Mouse (Mus musculus) myocyte (in vitro differentiated cells): ENCODE results near the gene Dnm1.

ENCODE experiments used
- MYOD1 ChIP-seq, 3 experiments: IDR thresholded peaks; one replicate each; pipeline ENCODE4 v1.6.1; 2011; ENCODE audit warnings: control low read depth in 2 of 3, low read depth in 2 of 3, mild to moderate bottlenecking in 2 of 3, moderate library complexity in 1 of 3; ENCODE audit not compliant: insufficient read length in 2 of 3, control insufficient read depth in 1 of 3
- POLR2A ChIP-seq: IDR thresholded peaks from one replicate; pipeline ENCODE4 v1.6.1; 2011; ENCODE audit warnings: low read depth, mild to moderate bottlenecking, control low read depth, moderate library complexity; ENCODE audit not compliant: insufficient read length
- POLR2AphosphoS2 ChIP-seq: IDR thresholded peaks from one replicate; pipeline ENCODE4 v1.6.1; 2011; ENCODE audit warnings: low read depth, control low read depth; ENCODE audit not compliant: insufficient read length
- USF1 ChIP-seq: IDR thresholded peaks from one replicate; pipeline ENCODE4 v1.6.1; 2011; ENCODE audit warnings: low read depth, mild to moderate bottlenecking, control low read depth, moderate library complexity

DNA sequence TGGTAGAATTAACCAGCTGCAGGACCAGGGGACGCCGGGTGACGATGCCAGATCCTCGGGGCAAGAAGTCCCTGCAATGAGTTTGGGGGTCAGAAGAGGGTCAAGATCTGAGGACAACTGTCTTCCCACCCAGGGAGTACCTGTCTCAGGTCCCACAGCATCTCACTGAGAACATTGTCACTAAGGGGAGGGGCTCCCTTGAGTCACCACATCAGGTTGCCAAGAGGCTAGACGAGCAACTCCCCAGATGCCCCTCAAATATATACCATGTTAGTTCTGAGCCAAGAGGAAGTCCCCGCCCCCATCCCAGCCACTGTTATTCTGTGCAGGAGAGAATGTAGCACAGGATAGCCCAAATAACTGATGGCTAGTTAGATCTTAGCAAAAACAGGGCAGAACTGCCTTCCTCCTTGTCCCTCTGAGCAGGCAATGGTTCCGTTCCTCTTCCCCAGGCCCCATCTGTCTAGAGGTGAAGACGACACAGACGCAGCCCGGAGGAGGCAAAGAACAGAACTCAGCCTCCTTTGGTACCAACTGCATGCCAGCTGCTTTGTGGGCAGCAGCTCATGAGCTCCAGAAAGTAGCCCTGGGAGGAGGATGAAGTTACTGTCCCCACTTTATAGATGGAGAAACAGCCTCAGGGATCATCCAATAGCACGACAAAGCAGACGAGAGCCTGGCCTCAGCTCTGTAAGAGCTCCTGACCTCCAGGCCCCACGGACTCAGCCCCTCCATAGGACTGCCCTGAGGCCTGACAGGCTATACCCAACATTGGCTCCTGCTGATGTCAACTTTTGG, 12.1 kb downstream of the Dnm1 start:
- TF ChIP-seq MYOD1 (IDR thresholded peaks at IDR 0.05; ENCODE audit: control insufficient read depth in 1 of 3, insufficient read length in 2 of 3, low read depth in 2 of 3) (no peak), POLR2A (no peak), POLR2AphosphoS2 (no peak), USF1 (no peak)
